Mouse (Mus musculus) CD4-positive helper T cell, adult 2 months (primary cell): ENCODE results near the gene Crygn.

ENCODE experiments used
- DNase-seq: peaks from one replicate; pipeline ENCODE4 v3.0.0-alpha.2; 2012; ENCODE audit warnings: low read depth, missing footprints, low spot score

Crygn gene

GRCm38 (mm10) chr5:24709962-24710361 lies 47.8 kb downstream of the Crygn start:
- DNase-seq: no peak

- no peak for DNase-seq
Measured at GRCm38 (mm10) chr5:24704615-24705014, 53.2 kb downstream of the Crygn start.

- DNase-seq: no peak
Measured at GRCm38 (mm10) chr5:24701271-24701670, 56.5 kb downstream of the Crygn start.
